Mouse (Mus musculus): Measurements from ENCODE around the gene Slc22a4.

DNA sequence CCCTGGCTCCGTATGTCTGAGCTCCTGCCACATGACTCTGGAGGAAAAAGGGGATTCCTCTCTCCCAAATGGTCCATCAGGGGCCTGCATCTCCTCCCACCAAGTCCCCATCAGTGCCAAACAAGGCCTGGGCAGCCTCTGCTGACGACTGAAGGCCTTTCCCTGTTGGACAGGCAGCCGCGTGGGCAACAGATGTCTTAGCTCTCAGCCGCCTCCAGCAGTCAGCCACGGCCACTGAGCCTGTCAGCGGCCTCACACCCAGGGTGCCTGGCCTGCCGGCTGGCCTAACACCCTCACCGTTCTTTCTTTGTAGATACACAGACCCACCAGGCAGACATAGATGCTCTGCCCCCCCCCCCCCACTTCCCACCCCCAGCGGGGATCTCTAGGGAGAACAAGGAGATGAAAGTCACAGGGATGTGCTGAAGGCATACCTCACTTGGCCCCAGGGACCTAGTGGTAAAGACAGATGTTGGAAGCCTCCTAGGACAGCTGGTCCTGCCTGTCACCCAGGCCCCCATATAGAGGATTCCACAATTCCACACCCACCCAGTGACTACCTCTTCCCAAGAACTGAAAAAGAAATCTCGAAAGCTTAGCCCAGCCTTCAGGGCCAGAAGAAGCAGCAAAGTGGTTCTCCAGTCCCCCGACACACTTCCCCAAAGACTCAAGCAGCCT, 39.6 kb upstream of the Slc22a4 start:
- TF ChIP-seq CTCF (conservative IDR thresholded peaks at IDR 0.05; ENCODE audit: low read length), result no peak
- TF ChIP-seq POU5F1 (IDR thresholded peaks at IDR 0.05; ENCODE audit: borderline replicate concordance, low read length), result no peak

Measured in E14TG2a.4 (cell line).